Mouse (Mus musculus): ENCODE data around the gene Olfr458.
"Not testable (repeated sequence)": the region's sequence is repeated elsewhere in the genome, so short reads cannot be mapped to it uniquely, and the experiment has no call there.

Gene Olfr458

DNA sequence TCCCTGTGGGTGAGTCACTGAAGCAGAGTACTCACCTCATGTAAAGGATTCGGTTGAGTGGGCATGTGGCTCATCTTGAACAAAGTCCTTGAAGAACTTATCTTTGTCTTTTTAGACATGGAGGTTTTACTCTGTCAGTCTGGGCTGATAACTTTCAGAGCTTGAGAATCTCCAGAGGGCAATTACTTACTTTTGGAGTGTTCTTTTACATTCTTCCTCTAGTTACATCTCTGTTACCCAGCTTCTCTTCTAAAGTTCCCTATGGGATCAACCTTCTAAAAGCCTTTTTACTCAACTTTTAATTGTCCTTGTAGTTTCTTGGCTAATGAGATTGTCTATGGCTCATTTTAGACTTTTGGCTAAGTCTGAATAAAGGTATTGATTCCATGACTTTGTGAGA, at the start of gene Olfr458:
TSS of gene Olfr458 (minus strand) at position 101 of the 400 bp plus-strand sequence.
- DNase-seq: no peak

DNA sequence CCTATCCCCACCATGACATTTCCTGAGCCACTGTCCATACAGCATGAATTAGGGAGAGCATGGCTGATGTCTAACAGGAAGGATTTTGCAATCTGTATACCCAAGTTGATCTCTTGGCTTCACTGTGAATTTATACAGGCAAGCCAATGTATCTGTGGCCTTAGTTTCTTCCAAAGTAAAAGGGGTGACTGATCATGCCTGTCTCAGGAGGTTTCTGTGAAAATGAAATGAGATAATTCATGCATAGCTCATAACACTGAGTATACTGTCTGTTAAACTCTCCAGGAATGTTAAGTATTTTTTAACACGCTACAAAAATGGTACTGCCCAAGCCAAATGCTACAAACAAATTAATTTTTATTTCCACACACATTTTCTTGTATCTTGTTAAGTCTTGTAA, 48.5 kb upstream of the Olfr458 start:
- no peak for DNase-seq

DNA sequence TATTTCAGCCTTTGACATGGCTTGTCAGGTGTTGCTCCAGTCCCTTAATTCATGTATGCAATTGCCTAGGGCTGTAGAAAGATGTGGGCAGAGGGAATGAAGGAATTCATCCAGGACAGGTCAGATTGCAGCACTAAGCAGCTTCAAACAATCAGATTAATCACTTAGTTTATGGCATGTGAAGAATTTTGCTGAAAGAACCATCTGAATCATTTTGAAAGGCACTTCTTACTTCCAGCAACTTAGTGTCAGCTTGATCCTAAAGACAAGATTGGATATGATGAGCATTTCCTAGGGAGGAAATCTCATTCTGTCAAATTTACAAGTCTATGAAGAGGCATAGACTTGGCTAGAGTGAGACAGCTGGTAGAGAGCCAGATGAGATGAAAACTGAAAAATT, 44.3 kb upstream of the Olfr458 start:
- no peak for DNase-seq

DNA sequence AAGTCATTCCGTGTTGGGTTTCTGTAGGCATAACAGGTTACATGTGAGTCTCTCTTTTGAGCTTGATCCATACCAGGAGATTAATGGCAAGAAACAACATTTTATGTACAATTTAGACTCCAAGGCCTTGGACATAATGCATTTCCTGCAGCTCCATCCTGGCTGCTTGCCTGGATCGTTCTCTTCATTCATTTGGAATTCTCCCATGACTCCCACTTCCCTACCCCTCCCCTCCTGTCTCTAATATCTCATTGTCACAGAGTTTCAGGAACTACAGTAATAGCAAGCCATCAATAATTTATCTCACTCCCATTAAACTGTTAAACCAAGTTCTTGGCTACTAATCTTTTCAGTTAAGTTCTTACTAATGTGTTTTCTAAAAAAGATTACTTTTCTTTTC, 38.5 kb upstream of the Olfr458 start:
- no peak for DNase-seq

GRCm38 (mm10) chr6:42489731-42490130, 24.7 kb upstream of the Olfr458 start:
- DNase-seq: no peak

GRCm38 (mm10) chr6:42487114-42487513, 22.1 kb upstream of the Olfr458 start, which contains the start of gene Olfr456:
TSS of gene Olfr456 (minus strand) at chr6:42487214.
- no peak for DNase-seq

GRCm38 (mm10) chr6:42484633-42485032, 19.6 kb upstream of the Olfr458 start:
- no peak for DNase-seq

- DNase-seq: no peak
Observed at GRCm38 (mm10) chr6:42476235-42476634, 11.2 kb upstream of the Olfr458 start, which contains the start of gene Olfr457. TSS of gene Olfr457 (minus strand) at chr6:42476335.

GRCm38 (mm10) chr6:42471298-42471697, 6.3 kb upstream of the Olfr458 start:
- DNase-seq: not testable (repeated sequence)

GRCm38 (mm10) chr6:42470542-42470941, 5.5 kb upstream of the Olfr458 start:
- DNase-seq: no peak

DNA sequence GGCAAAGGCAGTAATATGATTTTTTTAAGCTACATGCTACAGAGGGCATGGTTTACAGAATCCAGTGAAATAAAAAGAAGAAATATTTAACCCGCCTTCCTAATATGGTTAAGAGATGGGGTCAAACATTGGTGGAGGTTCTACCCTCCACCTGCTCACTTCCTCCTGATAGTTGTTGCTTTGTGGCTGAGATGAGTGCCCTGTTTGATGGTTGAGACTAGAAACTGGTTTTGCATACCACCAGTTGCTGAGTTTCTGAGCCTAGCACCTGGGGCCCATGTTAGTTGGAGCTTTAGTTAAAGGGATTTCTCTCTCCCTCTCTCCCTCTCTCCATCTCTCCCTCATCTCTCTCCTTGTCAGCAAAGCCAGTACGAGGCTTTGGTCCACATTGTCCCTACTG, 17.6 kb downstream of the Olfr458 start:
- no peak for DNase-seq

DNA sequence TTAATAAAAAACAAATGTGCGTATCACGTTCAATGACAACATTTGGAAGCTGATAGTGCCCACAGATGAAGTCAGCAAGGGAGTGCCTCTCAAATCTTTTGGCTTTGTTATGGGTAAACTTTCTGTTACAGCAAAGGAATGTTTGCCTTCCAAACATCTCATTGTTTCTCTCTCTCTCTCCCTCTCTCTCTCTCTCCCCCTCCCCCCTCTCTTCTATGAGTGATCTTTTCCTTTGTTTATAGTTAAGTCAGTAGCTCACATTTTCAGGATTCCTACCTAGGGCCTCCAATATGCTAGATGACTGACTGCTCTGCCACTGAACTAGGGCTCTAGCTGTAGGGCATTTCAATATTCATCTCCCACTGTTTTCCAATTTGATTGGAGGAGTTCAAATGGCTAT, 20.5 kb downstream of the Olfr458 start:
- no peak for DNase-seq

DNA sequence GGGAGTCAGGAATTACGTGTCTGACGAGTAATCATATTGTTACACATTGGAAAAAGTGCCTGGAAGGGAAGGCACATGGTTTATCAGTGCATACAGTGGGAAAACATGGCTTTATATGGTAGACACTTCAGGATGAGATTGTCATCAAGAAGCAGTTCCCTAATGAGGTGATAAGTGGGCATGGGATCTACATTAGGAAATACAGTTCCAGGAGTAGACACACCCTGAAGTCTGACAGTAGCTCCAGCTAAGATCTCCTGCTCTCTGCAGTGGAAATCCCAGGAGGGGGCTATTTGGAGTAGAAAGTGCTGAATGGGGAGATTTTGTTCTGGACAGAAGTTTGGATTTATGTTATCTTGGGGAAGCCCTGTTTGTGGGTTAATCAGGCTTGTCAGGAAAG, 23.6 kb downstream of the Olfr458 start:
- DNase-seq: no peak

DNA sequence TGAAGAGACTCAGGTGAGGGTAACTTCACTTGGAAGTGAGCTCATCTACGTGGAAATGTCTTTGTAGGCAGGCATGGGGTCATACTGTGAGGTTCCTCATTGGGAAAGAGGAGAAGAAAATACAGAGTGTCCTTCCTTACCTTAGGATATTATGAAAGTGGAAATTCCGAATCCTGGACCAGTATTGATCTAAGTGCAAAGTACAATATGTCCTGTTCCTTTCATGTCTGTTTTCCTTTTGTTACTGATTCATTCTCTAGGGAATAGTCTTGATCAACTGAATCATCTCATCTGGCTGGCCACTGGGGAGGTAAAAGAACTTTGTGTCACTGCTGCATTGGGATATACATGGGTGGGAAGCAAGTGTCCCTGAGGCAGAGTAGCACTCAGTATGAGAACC, 29.5 kb downstream of the Olfr458 start:
- no peak for DNase-seq

GRCm38 (mm10) chr6:42434446-42434845, 30.6 kb downstream of the Olfr458 start, which contains the start of gene Tas2r126:
TSS of gene Tas2r126 (plus strand) at chr6:42434535.
- no peak for DNase-seq

DNA sequence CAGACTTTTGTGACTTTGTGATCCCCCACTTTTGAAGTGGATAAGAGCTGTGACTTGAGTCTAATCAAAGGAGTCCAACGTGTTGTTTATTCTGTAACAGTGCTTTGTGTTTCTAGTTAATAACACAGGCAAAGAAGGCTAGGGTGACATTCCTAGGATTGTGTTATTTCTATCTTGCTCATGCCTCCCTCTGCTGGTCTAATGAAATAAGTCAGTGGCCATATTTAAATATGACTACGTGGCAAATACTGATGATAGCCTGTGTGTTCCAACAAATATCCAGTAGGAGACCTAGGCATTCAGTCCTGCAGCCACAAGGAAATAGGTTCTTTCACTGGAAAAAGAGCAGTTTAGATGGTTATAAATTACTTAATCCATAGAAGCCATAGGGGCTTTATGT, 31.4 kb downstream of the Olfr458 start:
- DNase-seq: no peak

DNA sequence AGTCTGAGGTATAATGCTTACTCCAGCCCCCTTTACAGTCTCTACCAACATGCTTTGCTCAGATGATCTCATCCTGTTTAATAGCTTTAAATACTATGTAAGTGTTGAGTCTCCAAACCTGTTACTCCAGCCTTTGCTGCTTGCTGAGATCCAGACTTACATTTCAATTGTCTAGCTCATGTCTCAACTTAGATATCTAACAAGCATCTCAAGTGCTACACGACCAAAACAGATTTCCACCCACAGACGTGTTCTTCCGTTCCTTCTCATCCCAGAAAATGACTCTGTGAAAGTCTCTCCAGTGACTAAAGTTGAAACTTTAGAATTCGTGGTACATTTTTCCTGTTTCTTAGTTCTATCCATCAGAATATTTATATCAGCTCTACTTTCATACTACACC, 38.7 kb downstream of the Olfr458 start:
- no peak for DNase-seq

- no peak for DNase-seq
Observed at GRCm38 (mm10) chr6:42424472-42424871, 40.5 kb downstream of the Olfr458 start.

DNA sequence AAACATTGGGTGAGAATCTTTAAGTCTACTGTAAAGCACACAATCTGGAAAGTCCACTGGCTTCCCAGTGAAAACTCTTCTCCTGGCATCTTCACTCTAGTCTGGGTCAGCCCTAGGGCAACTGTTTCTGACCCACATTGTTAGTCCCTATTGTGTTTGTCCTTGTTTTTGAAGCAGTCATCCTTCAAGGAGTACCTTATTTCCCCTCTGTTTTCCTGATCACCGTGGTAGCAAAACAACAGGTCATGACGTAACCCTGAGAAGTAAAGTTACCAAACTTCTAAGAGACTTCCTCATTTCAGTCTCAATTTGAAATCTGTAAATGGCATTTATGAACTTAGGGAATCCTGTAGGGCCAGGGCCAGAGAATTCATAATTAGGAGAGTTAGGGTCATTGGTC, 43.6 kb downstream of the Olfr458 start:
- no peak for DNase-seq

DNA sequence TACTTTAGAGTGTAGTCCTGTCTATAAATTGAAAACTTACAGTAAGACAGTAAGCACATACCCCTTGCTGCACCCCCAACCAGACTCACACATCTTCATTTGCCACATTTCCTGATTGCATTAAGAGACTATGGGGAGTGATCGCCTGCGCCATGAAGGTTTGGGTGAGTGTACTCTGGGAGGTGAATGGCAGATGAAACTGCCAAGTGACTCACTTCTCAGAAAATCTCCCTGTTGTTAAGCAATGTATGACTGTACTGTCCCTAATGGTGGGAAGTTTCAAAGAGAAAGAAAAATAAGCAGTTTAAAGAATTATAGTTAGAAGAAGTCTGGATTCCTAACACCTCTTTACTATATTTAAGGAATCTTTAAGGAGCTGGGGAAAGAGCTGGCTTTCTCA, 45.6 kb downstream of the Olfr458 start:
- DNase-seq: no peak
